Mouse (Mus musculus) cerebellum, adult (tissue): ENCODE data around the gene Xpnpep3.
A peak's percentile ranks its signal among the peaks of the same experiment; 100 is the strongest.
"Not testable (repeated sequence)": the region's sequence is repeated elsewhere in the genome, so short reads cannot be mapped to it uniquely, and the experiment has no call there.

ENCODE experiments used
- ATAC-seq: cut with Nextera tagmentation; 2 replicates; pipeline ENCODE4 v1.9.2; 2017; ENCODE audit warnings: mild to moderate bottlenecking, moderate library complexity, mixed read lengths; ENCODE audit not compliant: insufficient number of reproducible peaks, low FRiP score, low TSS enrichment

Xpnpep3 gene

DNA sequence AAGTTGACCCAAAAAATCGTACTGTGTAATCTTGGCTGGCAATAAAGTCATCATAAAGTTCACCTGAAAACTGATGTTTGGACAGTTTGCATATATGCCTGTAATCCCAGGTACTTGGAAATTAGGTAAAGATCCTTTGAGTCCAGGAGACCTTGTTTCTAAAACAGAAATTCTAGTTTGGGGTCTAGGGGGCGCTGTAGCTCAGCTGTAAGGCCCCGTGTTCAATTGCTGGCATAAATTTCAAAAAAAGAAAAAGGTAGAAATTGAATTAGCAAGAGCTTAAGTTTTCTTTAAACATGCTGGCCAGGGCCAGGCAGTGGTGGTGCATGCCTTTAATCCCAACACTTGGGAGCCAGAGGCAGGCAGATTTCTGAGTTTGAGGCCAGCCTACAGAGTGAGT lies 75.7 kb downstream of the Xpnpep3 start:
- no peak for ATAC-seq

DNA sequence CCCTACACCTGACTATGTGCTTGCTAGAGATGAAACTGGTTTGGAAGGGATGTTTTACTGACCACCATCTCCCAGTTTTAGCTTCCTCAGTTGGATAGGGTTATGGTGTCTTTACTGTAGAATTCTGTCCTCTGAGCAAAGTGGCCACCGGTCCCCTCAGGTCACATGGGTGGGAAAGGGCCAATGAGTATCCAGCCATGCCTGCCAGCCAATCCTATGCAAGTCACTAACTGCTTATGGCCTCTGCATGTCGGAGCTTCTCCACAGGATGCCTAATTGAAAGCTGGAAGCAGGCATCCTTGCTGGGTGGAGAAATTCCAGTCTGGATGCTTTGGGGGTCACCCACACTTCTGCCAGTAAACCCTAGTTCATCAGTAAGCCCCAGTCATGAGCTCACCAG lies 76.7 kb downstream of the Xpnpep3 start:
- no peak for ATAC-seq

- no peak for ATAC-seq
Observed at GRCm38 (mm10) chr15:81479446-81480213, 79.7 kb downstream of the Xpnpep3 start.

GRCm38 (mm10) chr15:81480284-81480683 lies 80.3 kb downstream of the Xpnpep3 start:
- not testable (repeated sequence) for ATAC-seq

- peak; percentile 91 for ATAC-seq
Observed at GRCm38 (mm10) chr15:81480977-81481379, 81.0 kb downstream of the Xpnpep3 start.

GRCm38 (mm10) chr15:81482966-81483365 lies 83.0 kb downstream of the Xpnpep3 start:
- ATAC-seq: no peak

GRCm38 (mm10) chr15:81483691-81484090 lies 83.8 kb downstream of the Xpnpep3 start:
- no peak for ATAC-seq

DNA sequence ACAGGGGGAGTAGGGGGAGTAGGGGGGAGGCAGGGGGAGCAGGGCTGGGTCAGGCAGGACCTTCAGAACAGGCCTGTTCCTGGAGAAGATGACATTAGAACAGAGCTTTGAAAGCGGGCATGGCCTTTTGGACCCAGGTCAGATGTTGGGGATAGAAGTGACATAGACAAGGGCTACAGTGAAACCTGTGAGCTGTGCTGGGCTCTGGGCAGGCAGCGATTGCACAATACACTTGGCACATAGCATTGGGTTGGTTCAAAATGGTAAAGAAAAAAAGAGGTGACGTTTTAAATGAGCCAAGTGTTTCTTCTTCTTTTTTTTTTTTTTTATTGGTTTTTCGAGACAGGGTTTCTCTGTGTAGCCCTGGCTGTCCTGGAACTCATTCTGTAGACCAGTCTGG lies 85.5 kb downstream of the Xpnpep3 start:
- ATAC-seq: no peak

- ATAC-seq: no peak
Observed at GRCm38 (mm10) chr15:81503466-81503865, 103.5 kb downstream of the Xpnpep3 start.

DNA sequence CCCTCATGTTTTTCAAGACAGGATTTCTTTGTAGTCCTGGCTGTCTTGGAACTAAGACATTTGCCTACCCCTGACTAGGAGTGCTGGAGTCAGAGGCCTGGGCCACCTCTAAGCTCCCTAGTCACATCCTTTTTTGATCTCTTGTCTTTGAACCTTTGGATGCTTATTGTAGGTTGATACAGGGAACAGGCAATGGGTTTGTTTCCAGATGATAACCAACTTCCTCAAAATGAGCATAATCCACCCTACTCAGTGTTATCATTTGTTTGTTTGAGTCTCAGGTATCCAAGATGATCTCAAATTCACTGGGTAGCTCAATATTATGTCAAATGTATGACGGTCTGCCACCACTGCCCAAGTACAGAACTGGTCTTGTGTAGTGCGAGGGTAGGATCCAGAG lies 104.1 kb downstream of the Xpnpep3 start:
- no peak for ATAC-seq
